Mouse (Mus musculus) erythroid progenitor cell, adult 5-6 weeks (primary cell): ENCODE results near the gene Lsm3. TPM values are rescaled to one million over a fixed set of nuclear protein-coding genes. Genes with fewer than 3 reads are reported as not detected.

Experiments used
- ATAC-seq: replicated peaks from 2 replicates; pipeline ENCODE4 v1.8.0; 2016; ENCODE audit warnings: moderate number of reproducible peaks, mild to moderate bottlenecking, moderate TSS enrichment, inconsistent platforms; ENCODE audit not compliant: poor library complexity, low FRiP score, severe bottlenecking
- total RNA-seq, 2 experiments: library from RNA; stranded (forward) in 1 of 2; stranded (reverse) in 1 of 2; fragments of 150-400 nt in 1 of 2; fragments of 186-747, 209-891 nt in 1 of 2; gene quantifications; 2 replicates each; pipeline versions ENCODE4 v1.2.3 to v1.2.4; 2015 to 2017; ENCODE audit warnings: low replicate concordance in 2 of 2

The Lsm3 gene
- total RNA-seq, 2 experiments from 2014 or later = 97.3 to 121 TPM

- no peak for ATAC-seq
Measured at GRCm38 (mm10) chr6:91508041-91508440, 7.7 kb upstream of the Lsm3 start.

- ATAC-seq = peak; percentile 68
Measured at GRCm38 (mm10) chr6:91509326-91509725, 6.4 kb upstream of the Lsm3 start.

GRCm38 (mm10) chr6:91510211-91510610 is 5.5 kb upstream of the Lsm3 start:
- ATAC-seq = no peak

GRCm38 (mm10) chr6:91514135-91514534 is 1.6 kb upstream of the Lsm3 start:
- ATAC-seq = no peak

- ATAC-seq = no peak
Measured at GRCm38 (mm10) chr6:91514737-91515362, 878 bp upstream of the Lsm3 start.

- ATAC-seq = no peak
Measured at GRCm38 (mm10) chr6:91518454-91519020, 2.8 kb downstream of the Lsm3 start.

GRCm38 (mm10) chr6:91522816-91523215 is 7.1 kb downstream of the Lsm3 start:
- no peak for ATAC-seq

- ATAC-seq = 0 out of 2 replicates have a peak, but pooled peaks have one; percentile 7
Measured at GRCm38 (mm10) chr6:91525544-91525943, 9.8 kb downstream of the Lsm3 start.

GRCm38 (mm10) chr6:91527227-91527860 is 11.6 kb downstream of the Lsm3 start:
- no peak for ATAC-seq

- no peak for ATAC-seq
Measured at GRCm38 (mm10) chr6:91528265-91528664, 12.5 kb downstream of the Lsm3 start.

- no peak for ATAC-seq
Measured at GRCm38 (mm10) chr6:91530673-91531072, 14.9 kb downstream of the Lsm3 start.

- ATAC-seq = no peak
Measured at GRCm38 (mm10) chr6:91531276-91531675, 15.5 kb downstream of the Lsm3 start.

- ATAC-seq = no peak
Measured at GRCm38 (mm10) chr6:91532661-91533060, 16.9 kb downstream of the Lsm3 start.

GRCm38 (mm10) chr6:91533359-91533758 is 17.6 kb downstream of the Lsm3 start:
- no peak for ATAC-seq

GRCm38 (mm10) chr6:91533771-91534170 is 18.0 kb downstream of the Lsm3 start:
- no peak for ATAC-seq

- ATAC-seq = no peak
Measured at GRCm38 (mm10) chr6:91534268-91534667, 18.5 kb downstream of the Lsm3 start.

GRCm38 (mm10) chr6:91535231-91535630 is 19.5 kb downstream of the Lsm3 start:
- ATAC-seq = no peak

- ATAC-seq = no peak
Measured at GRCm38 (mm10) chr6:91536047-91536765, 20.5 kb downstream of the Lsm3 start.

GRCm38 (mm10) chr6:91541276-91541675 is 25.5 kb downstream of the Lsm3 start:
- no peak for ATAC-seq

GRCm38 (mm10) chr6:91543056-91543455 is 27.3 kb downstream of the Lsm3 start:
- no peak for ATAC-seq
